Mouse (Mus musculus): ENCODE measurements at regions not wholly inside any gene's neighbourhood (a gene's known extent, or its start where the extent isn't known, plus 50 kb on each side); places are given as distances from the start of the nearest gene placed in this dataset.

GRCm38 (mm10) chr1:18384079-18384478, 119.1 kb upstream of the Defb41 start:
- no peak for TF ChIP-seq CTCF (IDR thresholded peaks at IDR 0.05; ENCODE audit: low read depth, low read length)
- TF ChIP-seq POLR2A (IDR thresholded peaks at IDR 0.05; ENCODE audit: extremely low read depth, insufficient read depth, low read length), result no peak

Measured in liver, adult 2 months (tissue).